Mouse (Mus musculus) thymus, postnatal 10 days (tissue): Measurements from ENCODE around the gene Sct.
A peak's percentile ranks its signal among the peaks of the same experiment; 100 is the strongest.
"Not testable (repeated sequence)": the region's sequence is repeated elsewhere in the genome, so short reads cannot be mapped to it uniquely, and the experiment has no call there.

ENCODE experiments used
- DNase-seq, 2 experiments: peaks; one replicate each; pipeline ENCODE4 v3.0.0; 2021; ENCODE audit warnings: low spot score in 2 of 2

The Sct gene

GRCm38 (mm10) chr7:141291921-141292582, 13.1 kb upstream of the Sct start, which contains the start of gene Drd4:
Gene Drd4, plus strand, starts transcription at chr7:141292006.
- DNase-seq, result no peak

- DNase-seq, result no peak
Observed at GRCm38 (mm10) chr7:141288042-141288441, 9.1 kb upstream of the Sct start.

GRCm38 (mm10) chr7:141282756-141283155, 3.8 kb upstream of the Sct start:
- no peak for DNase-seq

GRCm38 (mm10) chr7:141281442-141281841, 2.5 kb upstream of the Sct start:
- no peak for DNase-seq

GRCm38 (mm10) chr7:141277701-141278678, 943 bp downstream of the Sct start:
- no peak for DNase-seq

- no peak for DNase-seq
Observed at GRCm38 (mm10) chr7:141276546-141276945, 2.4 kb downstream of the Sct start, which contains the start of gene Cdhr5. Gene Cdhr5, minus strand, starts transcription at chr7:141276786.

- no peak for DNase-seq
Observed at GRCm38 (mm10) chr7:141275356-141275755, 3.6 kb downstream of the Sct start.

GRCm38 (mm10) chr7:141270631-141271030, 8.3 kb downstream of the Sct start:
- DNase-seq, result no peak

- DNase-seq, result no peak
Observed at GRCm38 (mm10) chr7:141269273-141269545, 9.7 kb downstream of the Sct start.

GRCm38 (mm10) chr7:141268466-141269272, 10.3 kb downstream of the Sct start:
- DNase-seq, result no peak

GRCm38 (mm10) chr7:141265739-141266561, 13.0 kb downstream of the Sct start, which contains the start of gene Irf7:
Gene Irf7, minus strand, starts transcription at chr7:141266481.
- peak; percentile 29 to 60 for DNase-seq

- no peak for DNase-seq
Observed at GRCm38 (mm10) chr7:141265411-141265738, 13.6 kb downstream of the Sct start.

- peak; percentile 55 to 70 for DNase-seq
Observed at GRCm38 (mm10) chr7:141264761-141265410, 14.0 kb downstream of the Sct start.

GRCm38 (mm10) chr7:141264041-141264700, 14.8 kb downstream of the Sct start:
- DNase-seq, result no peak

- DNase-seq, result no peak
Observed at GRCm38 (mm10) chr7:141263640-141264039, 15.3 kb downstream of the Sct start.

GRCm38 (mm10) chr7:141261480-141261879, 17.5 kb downstream of the Sct start:
- DNase-seq, result no peak

- no peak for DNase-seq
Observed at GRCm38 (mm10) chr7:141256159-141256558, 22.8 kb downstream of the Sct start.

GRCm38 (mm10) chr7:141250486-141250885, 28.4 kb downstream of the Sct start:
- DNase-seq, result not testable (repeated sequence)

GRCm38 (mm10) chr7:141231551-141231950, 47.4 kb downstream of the Sct start:
- DNase-seq, result no peak

GRCm38 (mm10) chr7:141231111-141231510, 47.8 kb downstream of the Sct start:
- DNase-seq, result no peak
